Mouse (Mus musculus) erythroblast, embryonic 14.5 days (primary cell): ENCODE measurements around the gene Ptma.

Experiments used
- GATA1 ChIP-seq: IDR thresholded peaks from 2 replicates; pipeline ENCODE4 v1.6.1; 2012; ENCODE audit warnings: low read length, inconsistent platforms, mixed read lengths
- TAL1 ChIP-seq: IDR thresholded peaks from 3 replicates; pipeline ENCODE4 v1.6.1; 2012; ENCODE audit warnings: low read length, inconsistent platforms, mixed read lengths

DNA sequence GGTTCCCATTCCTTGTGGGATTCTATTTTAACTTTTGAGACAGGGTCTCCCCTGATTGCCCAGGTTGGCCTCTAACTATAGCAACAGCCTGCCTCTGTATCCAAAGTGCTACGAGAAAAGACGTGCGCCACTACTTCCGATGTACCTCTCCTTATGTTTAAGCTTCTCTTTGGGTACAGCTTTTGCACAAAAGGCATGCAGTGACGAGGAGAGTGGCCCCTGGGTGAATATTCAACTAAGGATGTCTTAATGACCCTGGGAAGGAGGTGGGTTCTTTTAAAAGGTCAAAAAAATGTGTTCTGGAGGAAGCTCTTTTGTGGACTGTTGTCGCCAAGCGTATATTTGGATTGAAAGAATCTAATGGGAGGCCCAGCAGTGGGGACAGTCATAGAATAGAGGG lies 38.2 kb upstream of the Ptma start:
- TF ChIP-seq GATA1 (no peak), TAL1 (no peak)
